Mouse (Mus musculus) common myeloid progenitor, adult 5-6 weeks (primary cell): Measurements from ENCODE around the gene Coro1b. TPM values are rescaled to one million over a fixed set of nuclear protein-coding genes. Genes with fewer than 3 reads are reported as not detected.
A peak's percentile ranks its signal among the peaks of the same experiment; 100 is the strongest.

ENCODE experiments used
- ATAC-seq: replicated peaks from 2 replicates; pipeline ENCODE4 v1.8.0; 2016; ENCODE audit warnings: low read depth, mild to moderate bottlenecking, moderate TSS enrichment, inconsistent platforms; ENCODE audit not compliant: poor library complexity, severe bottlenecking
- total RNA-seq: library from RNA; stranded (forward); fragments of 200-1000, 187-1606 nt; gene quantifications from 2 replicates; pipeline ENCODE4 v1.2.3, GENCODE M21; 2017

Coro1b gene
- 90.1 and 104 TPM in 2 replicates for total RNA-seq

DNA sequence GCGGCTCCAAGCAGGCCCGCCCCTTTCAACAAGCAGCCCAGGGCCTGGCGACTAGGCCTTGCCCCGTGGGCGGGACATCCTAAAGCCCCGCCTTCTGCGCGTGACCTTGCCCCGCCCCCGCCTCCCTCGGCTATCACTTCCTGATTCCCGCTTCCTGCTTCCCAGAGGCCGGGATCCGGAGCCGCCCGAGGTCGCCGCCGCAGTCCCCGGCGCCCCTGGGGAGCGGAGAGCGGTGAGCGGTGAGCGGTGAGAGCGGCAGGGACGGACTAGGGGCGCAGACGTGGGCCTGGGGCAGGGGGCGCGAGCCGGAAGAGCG lies at the start of gene Coro1b:
Gene Coro1b (plus strand): TSS at position 129 of the 316 bp plus-strand sequence.
- ATAC-seq: peak; percentile 91

DNA sequence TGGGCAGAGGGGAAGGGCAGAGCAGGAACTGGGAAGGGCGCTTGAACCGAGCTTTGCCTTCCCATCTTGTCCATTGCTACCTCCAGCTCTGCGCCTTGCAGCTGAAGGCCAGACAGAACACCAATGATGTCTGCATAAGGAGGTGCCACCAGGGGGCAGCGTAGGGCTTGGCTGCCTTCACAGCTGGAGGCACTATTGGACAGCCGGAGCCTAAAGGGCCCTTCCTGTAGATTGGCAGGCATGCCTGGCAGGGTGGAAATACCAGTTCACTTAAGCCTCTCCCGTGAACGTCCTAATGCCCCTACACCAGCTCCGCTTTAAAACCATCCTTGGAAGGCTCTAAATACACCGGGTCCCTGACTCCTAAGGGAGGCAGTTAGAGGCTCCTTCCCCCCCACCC lies 49.4 kb upstream of the Coro1b start:
- peak; percentile 56 for ATAC-seq

DNA sequence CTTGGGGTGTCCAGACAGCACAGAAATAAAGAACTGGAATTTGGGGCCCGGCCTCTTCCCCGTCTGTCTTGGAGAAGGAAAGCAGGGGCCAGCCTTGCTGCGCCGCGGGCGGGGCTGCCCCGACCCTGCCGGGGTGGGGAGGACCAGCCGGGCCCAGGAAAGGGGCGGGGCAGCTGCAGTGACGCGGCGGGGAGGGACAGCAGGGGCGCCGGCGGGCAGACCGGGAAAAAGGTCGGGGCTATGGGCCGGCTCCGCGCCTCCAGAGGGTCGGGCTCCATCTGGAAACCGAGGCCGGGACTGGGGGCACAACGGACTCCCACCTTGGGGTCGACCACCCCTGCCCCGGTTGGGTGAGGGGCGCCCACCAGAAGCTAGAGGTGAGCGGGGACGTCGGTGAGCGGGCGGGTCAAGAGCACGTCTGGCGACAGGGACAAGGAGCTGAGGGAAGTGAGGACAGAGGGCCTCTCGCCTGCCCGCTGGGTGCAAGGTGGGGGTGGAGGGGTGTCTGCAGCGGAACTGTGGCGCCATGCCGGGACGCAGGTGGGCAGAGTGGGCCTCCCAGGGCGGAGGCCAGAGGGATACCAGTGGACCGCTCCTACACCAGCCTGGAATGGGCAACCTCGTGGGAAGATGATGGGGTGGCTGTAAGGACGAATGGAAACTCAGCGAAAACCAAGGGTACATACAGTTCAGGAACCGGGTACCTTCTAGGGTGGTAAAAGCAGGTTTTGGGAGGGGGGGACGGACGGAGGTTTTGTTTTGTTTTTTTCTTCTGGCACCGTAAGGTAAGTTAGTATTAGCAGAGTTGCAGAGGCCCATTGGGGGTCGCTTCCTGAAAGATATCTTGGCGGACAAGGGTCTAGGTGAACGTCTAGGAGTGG lies 48.3 kb upstream of the Coro1b start, which contains the start of gene Pitpnm1:
Gene Pitpnm1 (plus strand): TSS at position 162 of the 881 bp plus-strand sequence.
- ATAC-seq: no peak

DNA sequence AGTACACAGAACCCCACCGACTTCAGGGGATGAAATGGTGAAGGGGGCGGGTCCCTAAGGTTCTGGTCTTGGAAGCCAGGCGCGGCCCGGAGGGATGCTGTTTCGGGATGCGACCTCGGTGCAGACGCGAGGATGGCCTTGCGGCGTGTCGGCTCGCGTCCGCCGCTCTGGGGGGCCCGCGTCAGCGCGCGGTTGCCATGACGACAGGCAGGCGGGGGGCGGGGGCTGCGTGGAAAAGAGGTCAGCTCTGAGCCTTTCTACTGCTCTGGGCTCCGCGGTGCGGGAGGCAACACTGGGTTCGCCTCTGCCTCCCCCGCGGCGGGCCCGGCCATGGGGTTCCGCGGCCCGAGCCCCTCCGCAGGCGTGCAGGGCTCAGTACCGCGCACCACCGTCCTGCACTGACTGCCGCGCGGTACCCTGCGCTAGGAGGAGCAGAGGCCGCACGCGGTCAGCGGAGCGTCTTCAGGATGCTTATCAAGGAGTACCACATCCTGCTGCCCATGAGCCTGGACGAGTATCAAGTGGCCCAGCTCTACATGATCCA lies 47.6 kb upstream of the Coro1b start:
- no peak for ATAC-seq

DNA sequence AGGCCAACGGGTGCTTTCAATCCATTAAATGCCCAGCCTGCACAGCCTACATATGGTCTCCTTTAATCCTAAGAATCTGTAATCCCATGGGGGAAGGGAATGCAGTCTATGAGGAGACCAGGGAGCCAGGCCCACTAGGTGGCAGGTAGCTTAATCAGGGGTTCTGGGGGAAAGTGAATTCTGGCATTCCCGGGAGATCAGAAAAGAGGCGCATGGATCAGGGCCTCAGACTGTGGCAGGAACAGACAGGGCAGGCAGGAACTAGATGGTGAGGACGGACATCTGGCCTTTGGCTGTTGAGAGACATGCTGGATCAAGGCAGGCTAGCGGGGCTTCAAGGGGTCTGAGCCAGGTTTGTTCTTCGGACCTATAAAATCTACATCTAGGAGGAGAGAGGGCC lies 47.0 kb upstream of the Coro1b start:
- ATAC-seq: no peak

- no peak for ATAC-seq
Observed at GRCm38 (mm10) chr19:4102049-4102448, 46.4 kb upstream of the Coro1b start.

DNA sequence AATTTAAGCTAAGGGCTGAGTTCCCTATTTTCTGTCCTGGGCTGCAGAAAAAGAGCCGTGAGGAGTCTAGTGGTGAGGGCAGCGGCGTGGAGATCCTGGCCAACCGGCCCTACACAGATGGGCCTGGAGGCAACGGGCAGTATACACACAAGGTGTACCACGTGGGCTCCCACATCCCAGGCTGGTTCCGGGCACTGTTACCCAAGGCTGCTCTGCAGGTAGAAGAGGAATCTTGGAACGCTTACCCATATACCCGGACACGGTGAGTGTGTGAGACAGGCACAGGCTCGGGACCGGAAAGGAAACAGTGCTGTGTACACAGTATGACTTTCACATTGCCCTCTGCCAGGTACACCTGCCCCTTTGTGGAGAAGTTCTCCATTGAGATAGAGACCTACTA lies 45.8 kb upstream of the Coro1b start:
- no peak for ATAC-seq

- ATAC-seq: no peak
Observed at GRCm38 (mm10) chr19:4103294-4103693, 45.1 kb upstream of the Coro1b start.

GRCm38 (mm10) chr19:4103792-4104191 lies 44.6 kb upstream of the Coro1b start:
- no peak for ATAC-seq

GRCm38 (mm10) chr19:4104675-4105194 lies 43.7 kb upstream of the Coro1b start:
- ATAC-seq: no peak

- ATAC-seq: no peak
Observed at GRCm38 (mm10) chr19:4106654-4107053, 41.8 kb upstream of the Coro1b start.

DNA sequence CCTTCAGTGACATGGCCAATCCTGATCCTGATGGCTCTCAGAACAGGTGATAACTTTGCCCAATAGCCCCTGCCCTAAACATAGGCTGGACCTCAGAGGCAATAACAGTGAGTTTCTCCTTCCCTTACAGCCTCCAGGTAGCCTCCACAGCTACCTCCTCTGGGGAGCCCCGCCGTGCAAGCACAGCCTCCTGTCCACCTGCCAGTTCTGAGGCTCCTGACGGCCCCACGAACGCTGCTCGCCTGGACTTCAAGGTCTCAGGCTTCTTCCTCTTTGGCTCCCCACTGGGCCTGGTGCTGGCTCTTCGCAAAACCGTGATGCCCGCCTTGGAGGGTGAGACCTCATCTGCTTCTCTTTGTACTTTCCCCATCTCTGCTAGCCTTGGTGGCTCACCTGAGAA lies 39.9 kb upstream of the Coro1b start:
- no peak for ATAC-seq

GRCm38 (mm10) chr19:4112063-4112960 lies 36.1 kb upstream of the Coro1b start:
- no peak for ATAC-seq

- peak; percentile 92 for ATAC-seq
Observed at GRCm38 (mm10) chr19:4113186-4113805, 35.1 kb upstream of the Coro1b start.

DNA sequence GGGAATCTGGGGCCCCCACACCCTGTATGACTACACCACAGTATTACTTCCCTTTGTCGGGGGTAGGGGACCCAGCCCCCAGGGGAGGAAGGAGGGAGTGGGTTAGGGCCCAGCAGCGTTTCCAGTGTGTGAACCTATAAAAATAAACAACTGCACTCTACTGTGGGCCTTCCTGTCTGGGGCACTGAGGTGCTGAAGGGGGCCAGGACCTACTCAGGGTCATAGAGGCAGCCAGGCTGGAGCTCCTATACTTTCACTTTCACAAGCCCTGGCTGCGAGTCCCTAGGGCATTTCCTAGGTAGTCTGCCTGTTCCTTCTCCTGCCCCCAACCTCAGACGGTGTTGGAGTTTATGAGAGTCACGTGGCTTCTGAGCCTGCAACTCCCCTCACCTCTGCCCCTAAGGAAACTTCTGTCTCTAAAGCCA lies 34.6 kb upstream of the Coro1b start:
- ATAC-seq: peak; percentile 51

GRCm38 (mm10) chr19:4114551-4114950 lies 33.9 kb upstream of the Coro1b start:
- no peak for ATAC-seq

DNA sequence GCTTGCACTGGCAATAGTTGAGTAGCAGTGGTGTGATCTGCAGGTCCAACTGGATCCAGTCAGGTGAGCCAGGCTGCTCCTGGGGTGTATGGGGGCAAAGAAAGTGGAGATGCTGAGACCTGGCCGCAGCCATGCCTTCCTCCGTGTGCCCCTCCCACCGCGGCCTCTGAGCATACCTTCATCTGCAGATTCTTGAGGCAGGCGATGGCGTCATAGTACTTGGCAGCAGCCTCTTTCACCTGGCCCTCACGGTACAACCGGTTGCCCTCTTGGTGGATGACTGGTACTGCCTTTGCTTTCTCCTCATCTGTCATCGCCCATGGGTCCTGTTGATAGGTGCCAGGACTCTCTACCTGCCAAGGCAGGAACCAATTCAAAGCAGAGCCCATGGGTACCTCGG lies 33.3 kb upstream of the Coro1b start:
- no peak for ATAC-seq

DNA sequence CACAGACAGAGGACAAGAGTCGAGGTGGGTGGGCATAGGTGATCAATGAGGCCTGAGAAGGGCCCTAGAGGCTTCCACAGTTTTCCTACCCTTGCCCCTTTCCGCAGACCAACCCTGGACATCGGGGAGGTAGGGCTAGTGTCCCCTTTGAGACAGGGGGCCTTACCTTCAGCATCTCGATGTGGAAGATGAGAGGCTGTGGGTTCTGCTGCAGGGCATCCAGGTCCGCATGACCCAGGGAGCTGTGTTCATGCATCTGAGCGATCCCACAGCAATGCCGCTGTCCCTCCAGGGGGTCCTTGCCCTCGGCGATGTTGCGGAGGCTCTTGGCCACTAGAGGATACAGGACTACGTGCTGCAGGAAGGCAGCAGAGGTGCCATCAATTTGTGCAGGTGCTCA lies 32.6 kb upstream of the Coro1b start:
- ATAC-seq: no peak

DNA sequence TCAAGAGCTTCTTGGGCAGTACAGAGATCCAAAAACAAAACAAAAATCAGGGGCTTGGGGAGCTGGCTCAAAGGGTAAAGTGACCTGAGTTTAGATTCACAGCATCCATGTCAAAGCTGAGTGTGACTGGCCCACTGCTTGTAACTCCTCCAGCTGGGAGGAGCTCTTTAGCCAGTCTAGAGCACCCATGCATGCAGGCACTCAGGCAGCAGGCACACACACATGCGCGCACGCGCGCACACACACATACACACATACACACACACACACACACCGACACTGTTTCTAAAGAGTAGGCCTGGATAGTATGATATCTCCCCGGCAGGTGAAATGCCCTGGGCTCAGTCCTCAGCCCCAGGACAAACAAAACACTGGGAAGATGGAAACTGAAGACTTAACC lies 31.4 kb upstream of the Coro1b start:
- no peak for ATAC-seq

- ATAC-seq: no peak
Observed at GRCm38 (mm10) chr19:4118350-4118749, 30.1 kb upstream of the Coro1b start.
